ENCODE assay signal across 9 mouse cellular contexts in the genomic region with DNA sequence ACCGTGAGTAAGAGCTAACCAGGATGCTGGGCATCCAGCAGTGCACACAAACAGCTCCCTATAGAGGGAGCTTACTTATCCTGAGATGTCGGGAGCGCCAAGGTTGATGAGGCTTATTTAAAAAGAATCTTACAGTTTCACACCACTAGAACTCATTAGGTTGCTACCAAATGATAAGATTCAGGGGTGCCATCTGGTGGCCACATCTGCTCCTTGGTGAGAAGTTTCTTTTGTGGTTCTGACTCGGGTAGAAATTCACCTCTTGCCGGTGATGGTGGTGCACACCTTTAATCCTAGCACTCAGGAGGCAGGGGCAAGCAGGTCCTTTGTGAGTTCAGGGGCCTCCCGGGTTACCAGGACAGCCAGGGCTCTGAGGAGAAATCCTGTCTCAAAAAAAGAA. TPM values are rescaled to one million over a fixed set of nuclear protein-coding genes. Genes with fewer than 3 reads are reported as not detected.
A peak's percentile ranks its signal among the peaks of the same experiment; 100 is the strongest.
DNase-seq lines count a peak whose midpoint lies in the region; ATAC-seq and TF ChIP-seq lines count a peak whose summit lies in the region.
"Had no signal": no experiment of that assay in that cellular context is flagged by ENCODE, and none has a peak within 500 bp of the region (broad histone marks: within the 10 kb centered on the region; RNA-seq: fewer than 3 reads in every experiment).

No protein-coding gene starts in this region.

- H3K36me3 ChIP-seq in embryonic facial prominence, embryonic 14.5 days (ENCODE audit: control insufficient read depth, insufficient read depth, low read length) = peaks cover 23% of the 10 kb centered on the region

- no peaks in the 10 kb centered on the region for H3K27me3 ChIP-seq in embryonic facial prominence, embryonic 14.5 days (replicated peaks; ENCODE audit: control insufficient read depth, insufficient read depth, low read length)

- H3K4me2 ChIP-seq in embryonic facial prominence, embryonic 14.5 days (ENCODE audit: low read depth, low read length) = peak overlapping the region; percentile 98

- peaks cover 9% of the 10 kb centered on the region for H3K4me1 ChIP-seq in embryonic facial prominence, embryonic 14.5 days (ENCODE audit: control insufficient read depth, insufficient read depth, low read length)

- H3K9me3 ChIP-seq in embryonic facial prominence, embryonic 14.5 days (ENCODE audit: control insufficient read depth, low read length) = no peaks in the 10 kb centered on the region

- ATAC-seq in embryonic facial prominence, embryonic 14.5 days (ENCODE audit: low read depth) = no peak
- ATAC-seq in hematopoietic stem cell, adult 5-6 weeks (replicated peaks in 1 of 2; ENCODE audit: insufficient read depth in 1 of 2, low FRiP score in 2 of 2, low TSS enrichment in 1 of 2, low read depth in 1 of 2, poor library complexity in 2 of 2, severe bottlenecking in 2 of 2) = 0 out of 4 replicates have a peak, but pooled peaks have one; percentile 24 to 28

- intact Hi-C loops in left cerebral cortex, adult 2 months (cut with DNase I) = loop anchor here (1.0 to 5.0 kb wide), 3 partner anchors 50 to 211 kb away; no protein-coding TSS in a partner anchor

- H3K4me3 ChIP-seq in embryonic facial prominence, embryonic 14.5 days (ENCODE audit: low read depth, low read length) = 0 out of 2 replicates have a peak overlapping the region, but pooled peaks have one; percentile 9
- no peak overlapping the region for H3K4me3 ChIP-seq in left cerebral cortex, adult 2 months

- 34% methylated on average over 6 of the region's 6 CpGs for WGBS in embryonic facial prominence, embryonic 14.5 days

- H3K27ac ChIP-seq in embryonic facial prominence, embryonic 14.5 days (replicated peaks; ENCODE audit: low read depth, low read length) = no peak overlapping the region
- no peak overlapping the region for H3K27ac ChIP-seq in left cerebral cortex, adult 2 months
- H3K27ac ChIP-seq: macrophage had no signal

- no peak overlapping the region for H3K9ac ChIP-seq in embryonic facial prominence, embryonic 14.5 days (ENCODE audit: low read depth, low read length)

- peak; percentile 77 for TF ChIP-seq CTCF in left cerebral cortex, adult 2 months (IDR thresholded peaks at IDR 0.05)

- peak; percentile 41 for DNase-seq in adrenal gland, adult 2 months
- DNase-seq in adrenal gland, adult 8-10 months = no peak
- peak; percentile 73 for DNase-seq in ZHBTc4 (ENCODE audit: low read depth, low spot score)
- peak; percentile 80 for DNase-seq in embryonic facial prominence, embryonic 14.5 days (ENCODE audit: low spot score)
- DNase-seq in left cerebral cortex, adult 2 months (ENCODE audit: extremely low spot score in 1 of 2, low spot score in 2 of 2) = peak; percentile 60 to 74
- peak; percentile 90 for DNase-seq in lung, postnatal 36 days
- peak; percentile 66 to 89 for DNase-seq in spleen, postnatal 10 days (ENCODE audit: low spot score in 2 of 2)

RNA-seq across cellular contexts. Expression of a gene that starts 2.1 kb away (rescaled TPM):
- under 1 TPM; 0.48 to 0.86 TPM for total RNA-seq in adrenal gland, adult 2 months (2021)
- polyA plus RNA-seq in adrenal gland, adult 2 months (2012; rRNA removed) = 0.07 and 0.08 TPM in 2 replicates
- total RNA-seq in adrenal gland, adult 8-10 months (2022) = under 1 TPM; 0.20 to 0.95 (median 0.72) TPM
- 22.7 and 23.0 TPM in 2 replicates for polyA plus RNA-seq in embryonic facial prominence, embryonic 14.5 days (2014; fragmentation: Nextera tagmentation; extraction: Ambion mirVana)
- 27.3 and 30.6 TPM in 2 replicates for total RNA-seq in hematopoietic stem cell, adult 5-6 weeks (2017)
- total RNA-seq in left cerebral cortex, adult 2 months (2021) = under 1 TPM; 0.35 to 0.36 TPM

RNA-seq across cellular contexts. Expression of a gene that starts 18.0 kb away (rescaled TPM):
- 10 to 100 TPM; 17.0 to 30.8 TPM for total RNA-seq in adrenal gland, adult 2 months (2021)
- 43.7 and 44.9 TPM in 2 replicates for polyA plus RNA-seq in adrenal gland, adult 2 months (2012; rRNA removed)
- total RNA-seq in adrenal gland, adult 8-10 months (2022) = 10 to 100 TPM; 21.3 to 36.8 (median 30.8) TPM
- polyA plus RNA-seq in embryonic facial prominence, embryonic 14.5 days (2014; fragmentation: Nextera tagmentation; extraction: Ambion mirVana) = 46.4 and 50.3 TPM in 2 replicates
- total RNA-seq in hematopoietic stem cell, adult 5-6 weeks (2017) = 5.2 and 6.5 TPM in 2 replicates
- total RNA-seq in left cerebral cortex, adult 2 months (2021) = 10 to 100 TPM; 14.0 to 18.7 TPM

RNA-seq across cellular contexts. Expression of a gene that starts 46.2 kb away (rescaled TPM):
- total RNA-seq in adrenal gland, adult 2 months (2021) = 10 to 100 TPM; 15.6 to 23.7 TPM
- polyA plus RNA-seq in adrenal gland, adult 2 months (2012; rRNA removed) = 8.9 and 13.4 TPM in 2 replicates
- total RNA-seq in adrenal gland, adult 8-10 months (2022) = 10 to 100 TPM; 20.4 to 26.7 (median 23.5) TPM
- polyA plus RNA-seq in embryonic facial prominence, embryonic 14.5 days (2014; fragmentation: Nextera tagmentation; extraction: Ambion mirVana) = 3.9 and 4.3 TPM in 2 replicates
- 6.4 and 6.7 TPM in 2 replicates for total RNA-seq in hematopoietic stem cell, adult 5-6 weeks (2017)
- total RNA-seq in left cerebral cortex, adult 2 months (2021) = 10 to 100 TPM; 72.7 to 73.9 TPM

Comparison
In these comparisons a context has a peak if more than half of its experiments do, and no peak if none do; other contexts are left out.
1. RNA of a gene that starts 2.1 kb away (total RNA-seq): 27.3 to 30.6 TPM in hematopoietic stem cell, adult 5-6 weeks; 0.20 to 0.95 TPM in adrenal gland, adult 8-10 months, 0.48 to 0.86 TPM in adrenal gland, adult 2 months and 0.35 to 0.36 TPM in left cerebral cortex, adult 2 months; every median in the first group is over 10 times any median in the second.